Mouse (Mus musculus): Measurements from ENCODE around the gene Tent4a.

GRCm38 (mm10) chr13:69559291-69559961 lies 25.0 kb upstream of the Tent4a start:
- TF ChIP-seq CTCF (IDR thresholded peaks at IDR 0.05) (no peak), EP300 (IDR thresholded peaks at IDR 0.05) (no peak)
